Mouse (Mus musculus): ENCODE results near the gene Cgnl1. TPM values are rescaled to one million over a fixed set of nuclear protein-coding genes. Genes with fewer than 3 reads are reported as not detected.

Gene Cgnl1
- polyA plus RNA-seq, 1 experiment from 2014 or later: 6.2 TPM

GRCm38 (mm10) chr9:71764551-71764950 lies 6.9 kb downstream of the Cgnl1 start:
- peaks cover 39% of the 10 kb centered on the region for H3K27me3 ChIP-seq (replicated peaks)
- H3K9me3 ChIP-seq: no peaks in the 10 kb centered on the region
- 58% methylated on average over 11 of the region's 11 CpGs for WGBS
- no peak for ATAC-seq (replicated peaks)
- H3K4me3 ChIP-seq: no peak overlapping the region
- H3K4me2 ChIP-seq: no peak overlapping the region
- peaks cover 15% of the 10 kb centered on the region for H3K4me1 ChIP-seq
- no peaks in the 10 kb centered on the region for H3K36me3 ChIP-seq (replicated peaks)
- no peak overlapping the region for H3K9ac ChIP-seq
- no peak overlapping the region for H3K27ac ChIP-seq

GRCm38 (mm10) chr9:71763273-71763672 lies 8.1 kb downstream of the Cgnl1 start:
- no peaks in the 10 kb centered on the region for H3K9me3 ChIP-seq
- no peak for ATAC-seq (replicated peaks)
- H3K27me3 ChIP-seq (replicated peaks): peaks cover 26% of the 10 kb centered on the region; the same call in 1 of the 2 replicates
- 5% methylated on average over 1 of the region's 1 CpGs for WGBS
- H3K4me3 ChIP-seq: no peak overlapping the region
- H3K4me2 ChIP-seq: no peak overlapping the region
- H3K27ac ChIP-seq: no peak overlapping the region
- H3K36me3 ChIP-seq (replicated peaks): no peaks in the 10 kb centered on the region
- peaks cover 15% of the 10 kb centered on the region for H3K4me1 ChIP-seq
- H3K9ac ChIP-seq: no peak overlapping the region

GRCm38 (mm10) chr9:71761663-71762062 lies 9.7 kb downstream of the Cgnl1 start:
- no peak overlapping the region for H3K4me2 ChIP-seq
- peaks cover 18% of the 10 kb centered on the region; the same call in 1 of the 2 replicates for H3K27me3 ChIP-seq (replicated peaks)
- H3K4me3 ChIP-seq: no peak overlapping the region
- H3K9me3 ChIP-seq: no peaks in the 10 kb centered on the region
- H3K27ac ChIP-seq: no peak overlapping the region
- 85% methylated on average over 4 of the region's 4 CpGs for WGBS
- no peaks in the 10 kb centered on the region for H3K36me3 ChIP-seq (replicated peaks)
- peaks cover 15% of the 10 kb centered on the region for H3K4me1 ChIP-seq
- ATAC-seq (replicated peaks): no peak
- H3K9ac ChIP-seq: no peak overlapping the region

- peaks cover 21% of the 10 kb centered on the region; the same call in 1 of the 2 replicates for H3K27me3 ChIP-seq (replicated peaks)
- peak overlapping the region; percentile 16; the same call in 1 of the 2 replicates for H3K4me2 ChIP-seq
- no peak for ATAC-seq (replicated peaks)
Observed at GRCm38 (mm10) chr9:71760518-71761141, 10.8 kb downstream of the Cgnl1 start.

GRCm38 (mm10) chr9:71759893-71760292 lies 11.5 kb downstream of the Cgnl1 start:
- WGBS: 17% methylated on average over 5 of the region's 5 CpGs
- Histone ChIP-seq H3K9me3 (no peaks in the 10 kb centered on the region), H3K9ac (no peak overlapping the region), H3K4me2 (no peak overlapping the region), H3K27me3 (replicated peaks) (peaks cover 19% of the 10 kb centered on the region; the same call in 1 of the 2 replicates), H3K27ac (no peak overlapping the region), H3K36me3 (replicated peaks) (no peaks in the 10 kb centered on the region), H3K4me1 (peaks cover 15% of the 10 kb centered on the region), H3K4me3 (no peak overlapping the region)
- no peak for ATAC-seq (replicated peaks)

More at GRCm38 (mm10) chr9:71760518-71761141, 10.8 kb downstream of the Cgnl1 start:
- Histone ChIP-seq H3K27ac (no peak overlapping the region), H3K9ac (no peak overlapping the region), H3K36me3 (replicated peaks) (no peaks in the 10 kb centered on the region), H3K4me3 (no peak overlapping the region), H3K4me1 (peaks cover 15% of the 10 kb centered on the region), H3K9me3 (no peaks in the 10 kb centered on the region)
- WGBS: 4% methylated on average over 14 of the region's 14 CpGs

GRCm38 (mm10) chr9:71757386-71757785 lies 14.0 kb downstream of the Cgnl1 start:
- Histone ChIP-seq H3K27me3 (replicated peaks) (0 out of 2 replicates have a peak, but pooled peaks cover 13% of the 10 kb centered on the region), H3K4me1 (peaks cover 15% of the 10 kb centered on the region), H3K4me3 (no peak overlapping the region), H3K9me3 (no peaks in the 10 kb centered on the region), H3K27ac (no peak overlapping the region), H3K36me3 (replicated peaks) (no peaks in the 10 kb centered on the region), H3K4me2 (no peak overlapping the region), H3K9ac (no peak overlapping the region)
- WGBS: 84% methylated on average over 8 of the region's 8 CpGs
- no peak for ATAC-seq (replicated peaks)

- no peak for ATAC-seq (replicated peaks)
- Histone ChIP-seq H3K36me3 (replicated peaks) (no peaks in the 10 kb centered on the region), H3K27ac (no peak overlapping the region), H3K4me3 (no peak overlapping the region), H3K9ac (no peak overlapping the region), H3K4me1 (peaks cover 15% of the 10 kb centered on the region), H3K9me3 (no peaks in the 10 kb centered on the region), H3K27me3 (replicated peaks) (0 out of 2 replicates have a peak, but pooled peaks cover 13% of the 10 kb centered on the region), H3K4me2 (no peak overlapping the region)
- WGBS: 31% methylated on average over 4 of the region's 4 CpGs
Observed at GRCm38 (mm10) chr9:71756916-71757315, 14.5 kb downstream of the Cgnl1 start.

- 55% methylated on average over 4 of the region's 4 CpGs for WGBS
- Histone ChIP-seq H3K9me3 (no peaks in the 10 kb centered on the region), H3K27ac (no peak overlapping the region)
Observed at GRCm38 (mm10) chr9:71753981-71754380, 17.4 kb downstream of the Cgnl1 start.

GRCm38 (mm10) chr9:71753529-71753928 lies 17.9 kb downstream of the Cgnl1 start:
- Histone ChIP-seq H3K4me1 (peaks cover 10% of the 10 kb centered on the region; the same call in 1 of the 2 replicates), H3K9ac (no peak overlapping the region), H3K36me3 (replicated peaks) (no peaks in the 10 kb centered on the region), H3K27me3 (replicated peaks) (0 out of 2 replicates have a peak, but pooled peaks cover 7% of the 10 kb centered on the region), H3K9me3 (no peaks in the 10 kb centered on the region), H3K4me2 (no peak overlapping the region), H3K4me3 (no peak overlapping the region), H3K27ac (no peak overlapping the region)
- no peak for ATAC-seq (replicated peaks)
- 65% methylated on average over 4 of the region's 4 CpGs for WGBS

More at GRCm38 (mm10) chr9:71753981-71754380, 17.4 kb downstream of the Cgnl1 start:
- Histone ChIP-seq H3K4me1 (peaks cover 10% of the 10 kb centered on the region; the same call in 1 of the 2 replicates), H3K4me2 (no peak overlapping the region), H3K36me3 (replicated peaks) (no peaks in the 10 kb centered on the region), H3K9ac (no peak overlapping the region), H3K27me3 (replicated peaks) (0 out of 2 replicates have a peak, but pooled peaks cover 7% of the 10 kb centered on the region), H3K4me3 (no peak overlapping the region)
- no peak for ATAC-seq (replicated peaks)

- 66% methylated on average over 2 of the region's 2 CpGs for WGBS
- Histone ChIP-seq H3K27me3 (replicated peaks) (0 out of 2 replicates have a peak, but pooled peaks cover 7% of the 10 kb centered on the region), H3K36me3 (replicated peaks) (no peaks in the 10 kb centered on the region), H3K27ac (no peak overlapping the region), H3K4me3 (no peak overlapping the region), H3K9ac (no peak overlapping the region), H3K4me2 (no peak overlapping the region), H3K9me3 (no peaks in the 10 kb centered on the region), H3K4me1 (peaks cover 10% of the 10 kb centered on the region; the same call in 1 of the 2 replicates)
- ATAC-seq (replicated peaks): no peak
Observed at GRCm38 (mm10) chr9:71753117-71753516, 18.3 kb downstream of the Cgnl1 start.

GRCm38 (mm10) chr9:71750015-71750672 lies 21.3 kb downstream of the Cgnl1 start:
- no peaks in the 10 kb centered on the region for H3K36me3 ChIP-seq (replicated peaks)
- peaks cover 10% of the 10 kb centered on the region; the same call in 1 of the 2 replicates for H3K4me1 ChIP-seq
- ATAC-seq (replicated peaks): no peak

GRCm38 (mm10) chr9:71746405-71746804 lies 25.0 kb downstream of the Cgnl1 start:
- Histone ChIP-seq H3K9me3 (no peaks in the 10 kb centered on the region), H3K4me2 (no peak overlapping the region), H3K27ac (no peak overlapping the region), H3K27me3 (replicated peaks) (no peaks in the 10 kb centered on the region), H3K4me3 (no peak overlapping the region), H3K4me1 (peaks cover 10% of the 10 kb centered on the region; the same call in 1 of the 2 replicates), H3K36me3 (replicated peaks) (no peaks in the 10 kb centered on the region), H3K9ac (no peak overlapping the region)
- 62% methylated on average over 4 of the region's 4 CpGs for WGBS
- ATAC-seq (replicated peaks): no peak

More at GRCm38 (mm10) chr9:71750015-71750672, 21.3 kb downstream of the Cgnl1 start:
- no peak overlapping the region for H3K4me3 ChIP-seq
- H3K27ac ChIP-seq: no peak overlapping the region
- no peak overlapping the region for H3K9ac ChIP-seq
- no peak overlapping the region for H3K4me2 ChIP-seq
- 3% methylated on average over 4 of the region's 4 CpGs for WGBS
- no peaks in the 10 kb centered on the region for H3K9me3 ChIP-seq
- no peaks in the 10 kb centered on the region for H3K27me3 ChIP-seq (replicated peaks)
